Mouse (Mus musculus) liver, postnatal 0 days (tissue): ENCODE data around the gene Cubn.

Source experiments
- CTCF ChIP-seq: sonication (generic); IDR thresholded peaks from 2 replicates; pipeline ENCODE4 v1.5.1; 2016; ENCODE audit warnings: antibody characterized with exemption, low read depth
- EP300 ChIP-seq: IDR thresholded peaks from 2 replicates; pipeline ENCODE4 v1.6.1; 2016; ENCODE audit warnings: antibody characterized with exemption, low read depth, mild to moderate bottlenecking

DNA sequence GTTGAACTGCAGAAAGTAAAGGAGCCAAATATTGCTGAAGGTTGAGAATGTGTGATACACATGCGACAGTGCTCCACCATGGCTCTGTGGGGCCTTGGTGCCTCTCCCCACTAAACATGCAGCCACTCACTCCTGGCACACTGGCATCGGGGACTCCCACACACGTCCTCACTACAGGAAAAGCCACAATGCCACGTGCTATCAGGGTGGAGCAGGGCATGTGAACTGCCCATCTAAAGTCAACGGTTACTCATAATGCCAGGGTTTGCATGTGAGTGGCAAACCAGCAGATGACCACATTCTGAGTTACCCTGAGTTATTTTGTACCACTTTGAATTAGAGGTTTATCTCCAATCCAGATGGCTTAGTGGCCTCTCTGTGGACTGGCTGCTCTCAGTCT, 81.0 kb downstream of the Cubn start:
- TF ChIP-seq CTCF (no peak), EP300 (no peak)
